Comparison of ENCODE assay signal across 25 mouse cellular contexts in genomic region chr1:143733914-143734410, GRCm38 (mm10). TPM values are rescaled to one million over a fixed set of nuclear protein-coding genes. Genes with fewer than 3 reads are reported as not detected.
DNase-seq lines count a peak whose midpoint lies in the region; ATAC-seq and TF ChIP-seq lines count a peak whose summit lies in the region.
"Had no signal": no experiment of that assay in that cellular context is flagged by ENCODE, and none has a peak within 500 bp of the region (broad histone marks: within the 10 kb centered on the region; RNA-seq: fewer than 3 reads in every experiment).

No protein-coding gene starts in this region.

- H3K4me2 ChIP-seq in forebrain, embryonic 16.5 days (ENCODE audit: low read length): no peak overlapping the region
- H3K4me2 ChIP-seq: embryonic facial prominence, embryonic 13.5 days; embryonic facial prominence, embryonic 15.5 days; forebrain, embryonic 12.5 days had no signal

- DNase-seq in ES-CJ7 (ENCODE audit: low read depth, low spot score) (peak; percentile 85), R1 (ENCODE audit: low read depth, low spot score) (peak; percentile 91)
- no peak for DNase-seq in thymus, postnatal 14 days
- DNase-seq: adrenal gland, adult 8-10 months; adrenal gland, postnatal 14 days; adrenal gland, postnatal 36 days; cerebellum, adult 11-12 months; cerebellum, adult 2 months; cerebellum, adult 9-10 months; cerebellum, postnatal 14 days; cerebellum, postnatal 36 days; embryo, embryonic 11 days; forebrain, postnatal 0 days had no signal

- WGBS in forebrain, embryonic 16.5 days: 69% methylated on average over 5 of the region's 5 CpGs

- H3K27ac ChIP-seq in ES-Bruce4 (ENCODE audit: insufficient read depth, low read length): peak overlapping the region; percentile 65
- H3K27ac ChIP-seq in forebrain, embryonic 16.5 days (ENCODE audit: low read length): no peak overlapping the region
- H3K27ac ChIP-seq: embryonic facial prominence, embryonic 13.5 days; embryonic facial prominence, embryonic 15.5 days; forebrain, embryonic 10.5 days; forebrain, embryonic 12.5 days had no signal

- no peaks in the 10 kb centered on the region for H3K9me3 ChIP-seq in ES-Bruce4 (replicated peaks; ENCODE audit: control insufficient read depth, insufficient read depth, low read length, poor library complexity, severe bottlenecking)
- H3K9me3 ChIP-seq in forebrain, embryonic 16.5 days (ENCODE audit: control insufficient read depth, low read length): no peaks in the 10 kb centered on the region
- H3K9me3 ChIP-seq: embryonic facial prominence, embryonic 13.5 days; embryonic facial prominence, embryonic 15.5 days; forebrain, embryonic 10.5 days; forebrain, embryonic 12.5 days had no signal

- TF ChIP-seq EP300 in ES-Bruce4 (IDR thresholded peaks at IDR 0.05; ENCODE audit: insufficient read depth, low read depth, low read length): peak; percentile 58; the same call in 1 of the 2 replicates

- no peaks in the 10 kb centered on the region for H3K36me3 ChIP-seq in ES-Bruce4 (ENCODE audit: control insufficient read depth, insufficient read depth, low read length, poor library complexity, severe bottlenecking)
- H3K36me3 ChIP-seq in forebrain, embryonic 16.5 days (ENCODE audit: control insufficient read depth, insufficient read depth): no peaks in the 10 kb centered on the region
- H3K36me3 ChIP-seq: embryonic facial prominence, embryonic 13.5 days; embryonic facial prominence, embryonic 15.5 days; forebrain, embryonic 10.5 days; forebrain, embryonic 12.5 days; G1E had no signal

- H3K27me3 ChIP-seq in ES-Bruce4 (ENCODE audit: control insufficient read depth, insufficient read depth, low read length, poor library complexity, severe bottlenecking): no peaks in the 10 kb centered on the region
- H3K27me3 ChIP-seq in forebrain, embryonic 16.5 days (replicated peaks; ENCODE audit: control insufficient read depth, insufficient read depth, low read length): no peaks in the 10 kb centered on the region
- H3K27me3 ChIP-seq: embryonic facial prominence, embryonic 13.5 days; embryonic facial prominence, embryonic 15.5 days; forebrain, embryonic 12.5 days; Patski had no signal

- TF ChIP-seq CTCF in ES-Bruce4 (IDR thresholded peaks at IDR 0.05; ENCODE audit: low read depth, low read length): no peak

- no peak for TF ChIP-seq POLR2A in ES-Bruce4 (IDR thresholded peaks at IDR 0.05; ENCODE audit: insufficient read depth, low read length)

- peaks cover 1% of the 10 kb centered on the region for H3K4me1 ChIP-seq in ES-Bruce4 (ENCODE audit: control insufficient read depth, insufficient read depth, low read length)
- H3K4me1 ChIP-seq in forebrain, embryonic 16.5 days (replicated peaks; ENCODE audit: control insufficient read depth, insufficient read depth, low read length): no peaks in the 10 kb centered on the region
- H3K4me1 ChIP-seq: embryonic facial prominence, embryonic 13.5 days; forebrain, embryonic 12.5 days had no signal

- no peak overlapping the region for H3K9ac ChIP-seq in ES-Bruce4 (ENCODE audit: low read depth, poor library complexity, severe bottlenecking)
- H3K9ac ChIP-seq in forebrain, embryonic 16.5 days (replicated peaks; ENCODE audit: low read depth, low read length): no peak overlapping the region
- H3K9ac ChIP-seq: embryonic facial prominence, embryonic 13.5 days; embryonic facial prominence, embryonic 15.5 days; forebrain, embryonic 12.5 days; forebrain, postnatal 0 days had no signal

- no peak for ATAC-seq in inflammation-experienced regulatory T-cells, adult 6 months
- ATAC-seq in forebrain, embryonic 16.5 days: no peak
- ATAC-seq: activated CD4-positive, CD25-positive, alpha-beta regulatory T cell, adult 4 months; forebrain, embryonic 14.5 days; forebrain, postnatal 0 days; Patski had no signal

- H3K4me3 ChIP-seq in ES-Bruce4 (ENCODE audit: low read depth, low read length): no peak overlapping the region
- no peak overlapping the region for H3K4me3 ChIP-seq in forebrain, embryonic 16.5 days (replicated peaks; ENCODE audit: low read length)
- H3K4me3 ChIP-seq: embryonic facial prominence, embryonic 13.5 days; embryonic facial prominence, embryonic 15.5 days; erythroblast, embryonic 14.5 days; forebrain, embryonic 10.5 days; forebrain, embryonic 12.5 days had no signal

RNA-seq across cellular contexts. Expression of gene Glrx2, which starts 17.8 kb away (rescaled TPM):
- polyA plus RNA-seq in ES-Bruce4 (2011; ENCODE audit: insufficient read depth, insufficient read length, low read depth, missing spikeins): 42.3 and 48.1 TPM in 2 replicates
- polyA plus RNA-seq in inflammation-experienced regulatory T-cells, adult 6 months (2017; shearing (Covaris generic)): 10 to 100 TPM; 38.7 to 54.4 (median 40.4) TPM
- 144 and 160 TPM in 2 replicates for polyA plus RNA-seq in forebrain, embryonic 16.5 days (2015; fragmentation: Nextera tagmentation; extraction: Ambion mirVana)

RNA-seq across cellular contexts. Expression of gene Cdc73, which starts 31.3 kb away (rescaled TPM):
- polyA plus RNA-seq in ES-Bruce4 (2011; ENCODE audit: insufficient read depth, insufficient read length, low read depth, missing spikeins): 107 and 115 TPM in 2 replicates
- 10 to 100 TPM; 17.7 to 21.5 (median 17.9) TPM for polyA plus RNA-seq in inflammation-experienced regulatory T-cells, adult 6 months (2017; shearing (Covaris generic))
- polyA plus RNA-seq in forebrain, embryonic 16.5 days (2015; fragmentation: Nextera tagmentation; extraction: Ambion mirVana): 25.4 and 29.0 TPM in 2 replicates

RNA-seq across cellular contexts. Expression of gene Trove2, which starts 42.9 kb away (rescaled TPM):
- polyA plus RNA-seq in ES-Bruce4 (2011; ENCODE audit: insufficient read depth, insufficient read length, low read depth, missing spikeins): 21.8 and 22.1 TPM in 2 replicates
- polyA plus RNA-seq in inflammation-experienced regulatory T-cells, adult 6 months (2017; shearing (Covaris generic)): 1 to 10 TPM; 4.6 to 6.5 (median 4.7) TPM
- 53.1 and 63.4 TPM in 2 replicates for polyA plus RNA-seq in forebrain, embryonic 16.5 days (2015; fragmentation: Nextera tagmentation; extraction: Ambion mirVana)
- polyA plus RNA-seq: erythroblast, embryonic 14.5 days had no signal

RNA-seq across cellular contexts. Expression of gene Uchl5, which starts 43.1 kb away (rescaled TPM):
- 140 and 141 TPM in 2 replicates for polyA plus RNA-seq in ES-Bruce4 (2011; ENCODE audit: insufficient read depth, insufficient read length, low read depth, missing spikeins)
- 10 to 100 TPM; 49.2 to 94.0 (median 74.1) TPM for polyA plus RNA-seq in inflammation-experienced regulatory T-cells, adult 6 months (2017; shearing (Covaris generic))
- 70.5 and 72.9 TPM in 2 replicates for polyA plus RNA-seq in forebrain, embryonic 16.5 days (2015; fragmentation: Nextera tagmentation; extraction: Ambion mirVana)
